Mouse (Mus musculus) ES-E14 (cell line): ENCODE measurements around the gene Uba3.

Experiments used
- CHD2 ChIP-seq: IDR thresholded peaks from 2 replicates; pipeline ENCODE4 v1.6.1; 2014; ENCODE audit warnings: mild to moderate bottlenecking, low read depth, low read length, inconsistent platforms
- HCFC1 ChIP-seq: IDR thresholded peaks from 2 replicates; pipeline ENCODE4 v1.6.1; 2012; ENCODE audit warnings: low read length, inconsistent platforms, borderline replicate concordance; ENCODE audit not compliant: insufficient read depth
- MAFK ChIP-seq: IDR thresholded peaks from 2 replicates; pipeline ENCODE4 v1.6.1; 2014; ENCODE audit warnings: mild to moderate bottlenecking, low read depth, low read length, inconsistent platforms; ENCODE audit not compliant: insufficient read depth
- ZC3H11A ChIP-seq: IDR thresholded peaks from 2 replicates; pipeline ENCODE4 v1.6.1; 2012; ENCODE audit warnings: low read depth, mild to moderate bottlenecking, inconsistent platforms, low read length, borderline replicate concordance

GRCm38 (mm10) chr6:97234911-97235668, 29.6 kb upstream of the Uba3 start:
- no peak for TF ChIP-seq CHD2
- TF ChIP-seq MAFK = no peak
- TF ChIP-seq HCFC1 = no peak
- no peak for TF ChIP-seq ZC3H11A
